Mouse (Mus musculus): ENCODE data around the gene St3gal6.

GRCm38 (mm10) chr16:58532511-58532910 is 8.5 kb upstream of the St3gal6 start:
- no peak for TF ChIP-seq GATA1 (IDR thresholded peaks at IDR 0.05; ENCODE audit: borderline replicate concordance, low read length)
- TF ChIP-seq POLR2AphosphoS5 (IDR thresholded peaks at IDR 0.05; ENCODE audit: insufficient replicate concordance, low read depth, low read length): no peak
